Mouse (Mus musculus) ES-CJ7 (cell line): ENCODE measurements around the gene Tssk1.
A peak's percentile ranks its signal among the peaks of the same experiment; 100 is the strongest.

ENCODE experiments used
- DNase-seq: peaks from one replicate; pipeline ENCODE4 v3.0.0; 2011; ENCODE audit warnings: low read depth, low spot score

The Tssk1 gene

DNA sequence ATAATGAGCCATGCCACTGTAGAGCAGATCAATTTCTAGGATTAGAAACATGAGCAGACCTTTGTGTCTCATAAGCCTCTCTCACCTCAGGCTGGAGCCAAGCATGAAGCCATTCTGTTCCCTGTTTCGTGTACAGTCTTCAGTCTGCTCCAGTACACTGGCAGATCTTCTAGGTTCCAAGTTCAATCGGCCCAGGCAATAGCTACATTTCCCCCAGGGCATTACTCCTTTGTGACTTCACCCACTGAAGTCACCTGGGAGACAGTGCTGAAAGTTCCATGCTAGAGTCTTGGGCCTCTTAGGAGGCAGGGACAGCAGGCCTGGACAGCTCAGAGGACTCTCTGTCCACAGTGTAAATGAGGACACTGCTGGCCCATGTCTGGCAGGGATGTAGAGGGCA lies at the start of gene Tssk1:
Tssk1 (plus strand) TSS at position 301 of the 400 bp plus-strand sequence.
- DNase-seq: no peak

DNA sequence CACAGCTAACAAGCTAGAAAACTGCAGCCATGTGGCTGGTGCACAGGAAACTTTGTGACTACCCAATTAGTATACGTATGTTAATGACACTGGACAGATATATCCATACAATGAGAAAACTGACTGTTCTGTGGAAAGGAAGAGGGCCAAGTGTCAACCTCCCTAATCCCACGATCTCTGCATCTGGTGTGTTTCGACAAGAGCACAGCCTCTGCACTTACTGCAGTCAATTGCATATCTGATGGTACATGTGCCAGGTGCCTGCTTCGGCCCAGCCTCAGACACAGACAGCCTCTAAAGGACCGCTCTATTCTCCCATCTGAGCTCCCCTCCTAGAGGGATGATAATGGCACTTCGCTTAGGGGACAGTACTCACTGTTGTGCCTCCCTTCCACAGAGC lies 45.6 kb upstream of the Tssk1 start:
- no peak for DNase-seq

DNA sequence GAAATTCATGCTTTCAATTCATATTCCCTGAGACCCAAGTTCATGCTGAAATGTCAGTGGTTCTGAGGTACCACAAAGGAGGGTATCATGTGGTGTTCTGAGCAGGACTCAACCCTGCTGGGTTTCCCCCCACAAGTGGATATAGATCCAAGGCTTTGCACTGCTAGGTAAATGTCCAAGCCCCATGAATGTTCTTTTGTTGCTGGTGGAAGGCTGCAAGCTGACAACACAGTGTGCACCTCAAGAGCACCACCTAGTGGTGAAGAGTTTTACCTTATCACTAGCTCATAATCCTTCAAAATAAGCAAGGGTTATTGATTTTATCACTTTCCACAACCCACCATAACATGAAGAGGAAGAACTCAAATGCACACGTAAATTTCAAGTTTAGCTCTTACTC lies 45.1 kb upstream of the Tssk1 start:
- peak; percentile 59 for DNase-seq

DNA sequence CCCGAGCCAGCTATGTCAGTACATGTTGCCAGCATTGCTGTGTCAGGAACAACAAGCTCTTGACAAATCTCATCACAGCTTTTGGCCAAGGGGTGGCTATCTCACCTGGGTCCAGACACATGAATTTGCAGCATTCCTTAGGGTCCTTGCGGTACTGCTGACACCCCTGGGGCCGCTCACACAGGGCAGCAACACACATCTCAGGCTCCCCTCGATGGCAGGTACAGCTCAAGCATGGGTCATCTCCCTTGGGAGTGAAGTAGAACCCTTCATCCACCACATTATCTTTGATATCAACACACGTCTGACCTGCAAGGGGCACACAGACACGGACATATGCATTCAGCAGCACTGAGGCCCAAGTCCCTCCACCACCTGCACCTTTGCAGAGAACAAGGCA lies 44.5 kb upstream of the Tssk1 start:
- DNase-seq: no peak

DNA sequence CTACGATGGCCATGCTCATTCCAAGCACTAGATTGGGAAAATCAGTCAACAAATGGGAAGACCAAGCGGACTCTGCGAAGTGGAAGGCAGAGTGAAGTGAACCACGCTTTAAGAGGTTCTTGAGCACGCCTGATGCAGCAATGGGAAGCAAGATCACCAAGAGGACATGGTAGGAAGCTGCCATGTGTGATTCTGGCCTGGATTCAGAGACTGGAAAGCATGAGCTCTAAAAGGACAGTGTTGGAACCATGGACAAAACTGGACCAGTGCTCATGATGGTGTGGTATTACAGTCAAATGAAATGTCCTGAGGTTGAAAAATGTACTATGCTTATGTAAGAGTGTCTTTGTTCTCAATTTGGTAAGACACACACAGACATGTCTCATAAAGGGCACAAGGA lies 42.7 kb upstream of the Tssk1 start:
- no peak for DNase-seq

DNA sequence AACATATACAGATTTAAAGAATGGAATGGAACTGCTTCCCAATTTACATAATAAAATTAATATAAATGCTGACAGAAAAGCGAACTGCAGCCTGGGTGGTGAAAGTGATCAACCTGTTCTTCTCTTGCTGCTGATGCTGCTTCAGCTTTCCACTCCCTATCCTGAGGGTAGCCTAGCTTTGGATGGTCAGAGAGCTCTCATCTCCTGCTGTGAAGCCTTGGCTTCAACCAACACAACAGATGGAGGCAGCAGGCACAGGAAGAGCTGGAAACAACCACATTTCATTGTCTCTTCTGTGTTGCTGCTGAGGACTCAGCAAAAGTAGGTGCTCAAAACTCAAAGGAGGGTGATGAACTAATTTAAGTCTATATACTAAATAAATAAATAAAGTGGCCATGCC lies 42.2 kb upstream of the Tssk1 start:
- no peak for DNase-seq

DNA sequence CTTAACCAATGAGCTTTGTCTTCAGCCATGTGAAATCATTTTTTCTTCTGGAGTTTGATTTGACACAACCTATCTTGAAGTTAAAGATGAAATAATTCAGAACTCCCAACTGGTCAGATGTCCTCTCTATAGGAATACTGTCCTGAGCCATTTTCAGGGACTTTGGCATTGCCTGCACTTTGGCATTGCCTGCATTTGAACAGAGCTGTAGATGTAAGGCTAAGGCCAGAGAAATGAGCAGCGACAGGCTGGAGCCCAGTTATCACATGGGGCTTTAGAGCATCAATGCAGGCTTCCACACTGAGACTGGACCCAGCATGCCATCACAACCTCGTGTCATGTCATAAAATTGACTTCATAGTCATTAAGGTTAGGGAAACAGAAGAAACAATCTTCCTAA lies 40.8 kb upstream of the Tssk1 start:
- no peak for DNase-seq

DNA sequence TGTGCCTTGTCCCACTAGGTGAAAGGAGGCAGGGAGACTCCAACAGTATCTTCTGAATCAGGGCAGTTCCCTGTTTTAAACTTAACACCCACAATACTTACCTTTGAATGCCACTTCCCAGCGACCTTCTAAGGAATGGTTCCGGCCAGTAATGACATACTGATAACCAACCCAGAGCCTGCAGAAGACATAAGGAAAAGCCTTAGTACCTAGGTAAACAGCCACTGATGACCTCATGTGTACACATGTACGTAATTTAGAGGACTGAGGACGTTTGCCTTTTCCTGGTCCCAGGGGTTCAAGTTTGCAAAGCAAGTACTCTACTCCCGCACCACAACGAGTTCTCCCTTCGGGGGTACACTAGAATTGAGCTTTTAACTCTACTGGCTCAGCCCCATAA lies 36.9 kb upstream of the Tssk1 start:
- no peak for DNase-seq

DNA sequence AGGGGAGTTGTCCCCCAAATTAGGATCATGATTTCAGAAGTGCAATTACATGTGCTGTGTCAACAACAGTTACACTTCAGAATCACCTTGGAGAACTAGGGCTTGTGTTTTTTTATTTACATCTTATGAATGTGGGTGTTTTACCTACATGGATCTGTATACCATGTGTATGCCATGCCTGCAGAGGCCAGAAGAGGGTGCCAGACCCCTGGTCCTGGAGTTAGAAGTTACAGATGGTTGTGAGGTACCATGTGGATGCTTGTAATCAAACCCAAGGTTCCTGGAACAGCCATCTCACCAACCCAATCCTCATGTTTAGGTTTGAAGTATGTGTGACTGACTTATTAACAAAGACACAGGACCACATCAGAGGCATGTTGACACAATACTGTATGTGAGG lies 35.4 kb upstream of the Tssk1 start:
- DNase-seq: peak; percentile 50

DNA sequence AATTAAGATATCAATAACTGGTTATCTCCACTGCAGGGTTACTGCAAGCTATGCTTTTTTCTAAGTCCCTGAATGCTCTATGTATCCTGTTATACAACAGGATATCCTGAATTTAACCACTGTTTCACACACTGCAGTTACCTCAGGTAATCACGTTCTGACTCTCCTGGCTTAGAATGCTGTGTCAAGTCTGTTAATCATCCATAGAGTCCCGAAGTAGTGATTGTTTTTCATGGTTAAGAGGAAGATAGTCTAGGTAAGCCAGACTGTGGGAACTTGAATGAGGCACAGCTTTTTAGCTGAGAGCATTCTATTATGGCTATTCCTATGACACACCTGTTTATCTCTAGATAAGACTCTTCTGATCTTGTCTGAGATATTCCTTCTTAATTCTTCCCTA lies 28.7 kb upstream of the Tssk1 start:
- DNase-seq: no peak

DNA sequence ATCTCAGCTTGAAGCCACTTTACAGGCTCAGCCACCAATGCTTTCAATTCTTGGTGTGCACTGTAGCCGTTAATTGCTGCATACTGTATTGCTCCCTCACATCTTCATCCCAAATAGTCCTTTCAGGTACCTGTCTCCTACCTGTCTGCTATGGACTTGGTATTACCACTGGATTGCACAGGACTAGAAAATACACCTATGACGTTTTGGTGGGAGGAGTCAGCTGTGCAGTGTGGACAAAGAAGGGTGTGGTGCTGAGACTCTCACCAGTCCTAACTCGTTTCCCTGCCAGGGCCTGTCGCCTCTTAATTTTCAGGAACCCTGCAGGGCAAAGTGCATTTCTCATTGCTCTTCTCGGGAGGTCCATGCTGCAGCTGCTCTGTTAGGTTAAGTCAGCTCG lies 28.3 kb upstream of the Tssk1 start:
- DNase-seq: peak; percentile 75

DNA sequence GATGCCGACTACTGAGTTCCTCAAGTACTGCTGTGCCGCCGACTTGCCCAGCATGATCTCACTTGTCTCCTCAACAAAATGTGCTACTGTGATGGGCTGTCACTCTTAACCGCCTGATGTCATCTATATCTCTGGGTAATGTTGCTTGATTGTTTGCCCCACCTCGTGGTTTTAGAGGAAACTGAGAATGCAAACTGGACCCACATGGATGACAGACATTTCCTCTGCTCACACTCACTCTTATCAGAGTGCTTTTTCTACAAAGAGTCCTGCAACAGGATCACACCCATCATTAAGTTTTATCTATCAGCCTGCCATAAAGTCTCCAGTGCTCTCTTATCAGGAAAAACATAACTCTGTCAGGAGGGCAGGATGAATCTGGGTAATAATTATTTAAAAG lies 22.8 kb upstream of the Tssk1 start:
- DNase-seq: no peak

DNA sequence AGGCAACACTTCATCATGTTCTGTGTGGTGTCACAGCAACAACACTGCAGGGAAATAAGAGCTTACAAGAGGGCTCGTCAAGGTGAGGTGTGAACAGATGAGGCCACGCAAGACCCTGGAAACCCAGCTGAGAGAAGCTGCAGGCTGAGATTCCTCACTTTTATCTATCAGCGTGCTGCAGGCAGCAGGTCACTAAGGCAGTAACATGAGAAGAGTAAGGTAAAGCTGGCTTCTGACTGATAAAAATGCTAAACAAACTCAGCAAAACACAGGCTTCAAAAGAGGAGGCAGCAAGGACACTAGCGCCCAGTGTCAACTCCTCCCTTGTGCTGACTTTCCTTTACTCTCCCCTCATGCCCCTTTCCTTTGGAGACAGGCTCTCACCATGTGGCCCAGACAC lies 21.0 kb upstream of the Tssk1 start:
- no peak for DNase-seq

DNA sequence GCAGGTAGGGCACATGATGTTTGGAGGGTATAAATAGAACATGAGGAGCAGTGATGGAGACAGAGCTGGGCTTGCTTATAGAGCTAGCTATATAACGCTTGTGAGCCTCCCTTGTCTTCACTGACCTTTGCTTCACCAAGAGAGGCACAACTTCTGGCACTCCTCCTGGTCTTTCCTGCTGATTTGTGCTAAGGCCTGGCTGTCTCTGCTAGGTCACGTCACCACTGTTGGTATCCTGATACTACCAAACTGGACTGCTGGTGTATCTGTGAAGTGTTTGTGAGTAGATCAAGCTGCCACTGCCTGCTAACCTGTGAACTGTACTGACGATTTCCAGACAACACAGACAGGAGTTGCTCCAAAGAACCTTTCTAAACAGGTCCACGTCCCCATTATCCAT lies 18.8 kb upstream of the Tssk1 start:
- no peak for DNase-seq

DNA sequence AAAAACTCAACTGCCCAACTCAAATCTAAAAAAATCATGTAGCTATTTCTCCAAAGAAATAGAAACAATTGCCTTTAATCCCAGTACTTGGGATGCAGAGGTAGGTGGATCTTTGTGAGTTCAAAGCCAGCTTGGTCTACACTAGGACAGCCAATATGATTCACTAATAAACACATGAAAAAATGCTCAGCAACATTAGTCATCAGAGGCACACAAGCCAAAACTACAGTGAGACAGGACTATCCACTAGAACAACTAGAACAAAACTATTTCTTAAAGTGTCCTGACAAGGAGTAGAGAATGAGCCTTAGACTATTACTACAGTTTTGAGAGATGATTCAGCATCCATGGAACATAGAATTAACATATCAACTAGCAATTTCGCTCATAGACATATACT lies 17.9 kb upstream of the Tssk1 start:
- no peak for DNase-seq

DNA sequence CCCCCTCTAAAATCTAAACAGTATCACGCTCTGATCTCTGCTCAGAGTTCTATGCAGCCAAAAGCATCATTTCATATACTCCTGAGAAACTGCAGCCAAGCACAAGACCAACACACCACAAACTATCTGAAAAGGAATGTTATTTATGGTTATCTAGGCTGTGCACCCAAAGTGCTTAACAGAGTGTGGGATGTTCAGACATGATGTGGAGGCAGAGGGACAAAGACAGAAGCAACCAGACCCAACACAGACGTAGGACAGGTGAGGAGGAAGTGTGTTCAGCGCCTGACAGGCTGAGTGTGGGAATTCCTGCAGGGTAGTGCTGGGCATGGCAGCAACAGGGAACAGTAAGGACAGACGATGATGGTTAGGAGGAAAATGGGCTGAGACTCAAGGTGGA lies 14.5 kb upstream of the Tssk1 start:
- DNase-seq: no peak

DNA sequence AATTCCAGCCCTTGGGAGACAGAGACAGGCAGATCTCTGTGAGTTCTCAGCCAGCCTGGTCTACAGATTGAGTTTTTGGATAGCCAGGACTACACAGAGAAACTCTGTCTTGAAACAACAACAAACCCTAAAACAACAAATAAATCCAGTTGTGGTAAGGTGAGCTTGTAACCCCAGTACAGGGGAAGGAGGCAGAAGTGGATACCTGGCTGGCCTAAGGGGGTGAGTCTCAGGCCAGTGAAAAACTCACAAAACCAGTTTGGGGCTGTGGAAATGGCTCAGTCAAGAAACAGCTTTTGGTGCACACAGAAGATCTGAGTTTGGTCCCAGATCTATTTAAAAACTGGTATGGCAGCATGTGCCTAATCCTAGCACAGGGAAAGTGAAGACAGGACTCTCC lies 11.8 kb upstream of the Tssk1 start:
- DNase-seq: no peak

DNA sequence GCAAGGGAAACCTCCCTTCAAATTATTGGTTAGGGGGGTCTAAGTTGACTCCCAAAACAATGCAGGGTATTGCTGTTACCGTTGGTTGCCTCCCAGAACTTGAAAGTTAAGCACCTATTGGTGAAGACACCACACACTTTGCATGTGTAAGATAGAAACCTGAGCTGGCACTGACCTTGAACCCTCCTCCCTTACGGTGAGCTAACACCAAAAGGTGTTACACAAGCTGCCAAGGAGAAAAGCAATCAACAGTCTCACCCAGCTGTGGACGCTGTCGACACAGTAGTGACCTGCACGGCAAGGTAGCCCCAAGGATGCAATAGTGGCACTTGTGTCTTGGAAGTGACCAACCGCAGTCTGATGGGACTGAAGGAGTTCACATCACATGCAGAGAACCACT lies 9.9 kb upstream of the Tssk1 start:
- DNase-seq: peak; percentile 62

DNA sequence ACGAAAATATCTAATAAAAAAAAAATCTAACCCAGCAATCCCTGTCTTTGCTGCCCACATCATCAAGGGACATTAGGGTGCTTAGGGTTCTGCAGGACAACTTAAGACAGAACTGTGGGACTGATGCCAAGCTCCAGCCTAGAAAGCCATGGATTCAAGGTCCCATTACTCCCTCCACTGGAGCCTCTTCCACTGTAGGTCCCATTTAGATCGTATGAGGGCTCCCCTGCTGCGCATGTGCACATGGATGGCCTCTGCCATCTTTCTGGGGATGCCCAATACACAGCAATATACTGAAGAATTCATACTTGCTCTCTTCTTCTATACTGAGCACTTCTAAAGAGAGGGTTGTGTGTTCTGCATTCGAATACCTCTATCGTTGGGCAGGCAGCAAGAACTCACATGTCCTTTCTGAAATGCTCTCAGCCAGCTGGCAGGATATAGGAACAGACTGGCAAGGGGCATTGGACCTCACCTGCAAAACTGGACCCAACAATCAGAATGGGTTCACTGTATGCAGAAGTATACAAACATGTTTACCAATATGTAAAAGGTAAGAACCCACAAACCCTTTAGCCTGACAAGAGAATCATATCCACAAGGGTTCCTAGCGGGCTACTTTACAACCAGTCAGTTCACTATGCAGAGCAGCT lies 4.2 kb upstream of the Tssk1 start:
- no peak for DNase-seq

DNA sequence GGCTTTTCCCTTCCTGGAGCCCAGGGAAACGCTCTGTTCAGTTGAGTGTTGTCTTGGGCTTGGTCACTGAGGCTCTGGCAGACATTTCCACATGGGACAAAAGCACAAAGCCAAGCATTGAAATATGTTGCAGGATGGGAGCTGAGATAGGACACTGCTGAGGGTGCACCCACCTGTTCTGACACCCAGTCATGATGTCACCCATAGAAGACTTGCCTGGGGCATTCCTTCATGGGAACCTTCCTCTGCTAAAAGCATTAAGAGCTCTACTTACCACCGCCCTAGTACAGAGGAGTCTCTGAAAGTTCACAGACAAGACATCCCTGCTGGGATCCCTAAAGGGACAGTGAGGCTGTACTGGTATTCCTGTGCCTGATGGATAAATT lies 3.7 kb upstream of the Tssk1 start:
- no peak for DNase-seq

DNA sequence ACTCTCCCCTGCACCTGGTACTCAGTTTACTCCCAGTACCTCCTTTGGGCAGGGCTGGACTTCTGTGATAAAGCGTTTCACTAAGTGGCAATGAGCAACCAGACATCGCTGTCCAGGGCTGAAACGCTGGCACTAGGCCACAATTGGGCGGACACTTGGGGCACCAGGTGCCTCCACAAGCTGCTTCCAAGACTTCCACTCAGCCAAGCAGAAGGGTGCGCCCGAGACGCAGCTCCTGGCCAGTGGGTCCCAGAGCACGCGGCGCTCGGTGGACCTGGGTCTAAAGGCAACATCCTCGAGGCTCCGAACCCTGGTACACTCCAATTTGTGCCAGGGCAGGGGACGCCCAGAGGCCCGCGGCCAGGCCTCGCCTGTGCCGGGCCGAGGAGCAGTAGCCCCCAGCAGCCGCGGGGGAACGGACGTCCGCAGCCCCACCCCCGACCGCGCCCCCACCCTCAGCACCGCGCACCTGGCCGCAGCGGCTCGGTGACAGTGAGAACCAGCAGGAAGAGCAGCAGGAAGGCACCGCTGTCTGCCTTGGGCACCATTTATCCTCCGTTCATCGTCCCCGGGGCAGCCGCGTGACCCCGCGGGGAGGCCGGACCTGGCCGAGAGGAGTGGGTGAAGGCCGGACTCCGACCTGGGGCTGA lies 3.0 kb upstream of the Tssk1 start:
- peak; percentile 31 for DNase-seq

DNA sequence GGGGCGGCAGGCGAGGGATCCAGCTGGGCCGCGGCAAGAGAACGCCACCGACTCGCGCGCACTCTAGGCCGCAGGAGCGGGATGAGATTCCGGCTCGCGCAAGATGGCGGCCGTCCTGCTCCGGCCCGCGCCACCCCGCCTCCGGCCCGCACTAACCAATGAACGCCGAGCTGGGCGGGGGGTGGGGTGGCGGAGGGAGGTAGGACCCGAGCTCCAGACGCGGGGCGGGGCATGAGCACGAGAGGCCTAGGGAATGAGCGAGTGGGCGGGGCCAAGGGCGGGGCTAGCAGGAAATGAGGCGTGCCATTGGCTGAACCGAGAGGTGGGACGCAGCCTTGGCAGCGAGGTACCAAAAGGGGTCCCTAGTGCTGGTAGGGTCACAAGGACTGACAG lies 2.5 kb upstream of the Tssk1 start, which contains the start of gene Gm20518:
Gm20518 (minus strand) TSS at position 105 of the 393 bp plus-strand sequence.
- peak; percentile 97 for DNase-seq

DNA sequence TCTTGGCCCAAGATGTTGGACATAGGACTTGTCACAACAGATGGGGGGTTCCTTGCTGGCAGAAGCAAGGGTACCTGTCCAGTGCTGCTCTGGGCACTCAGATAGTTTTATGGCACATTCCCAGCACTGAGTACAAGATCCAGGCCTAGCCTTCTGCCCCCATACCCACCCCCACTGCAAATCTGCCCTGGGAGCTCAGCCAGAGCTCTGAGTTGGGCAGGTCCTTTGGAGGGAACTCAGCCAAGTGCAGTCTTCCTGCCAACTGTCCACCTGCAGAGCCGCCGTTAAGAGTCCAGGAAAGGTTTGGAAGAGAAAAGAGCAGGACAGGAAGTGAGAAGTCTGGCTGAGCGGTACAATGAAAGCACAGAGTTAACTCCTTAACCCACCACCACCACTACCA lies 1.4 kb upstream of the Tssk1 start:
- DNase-seq: no peak

DNA sequence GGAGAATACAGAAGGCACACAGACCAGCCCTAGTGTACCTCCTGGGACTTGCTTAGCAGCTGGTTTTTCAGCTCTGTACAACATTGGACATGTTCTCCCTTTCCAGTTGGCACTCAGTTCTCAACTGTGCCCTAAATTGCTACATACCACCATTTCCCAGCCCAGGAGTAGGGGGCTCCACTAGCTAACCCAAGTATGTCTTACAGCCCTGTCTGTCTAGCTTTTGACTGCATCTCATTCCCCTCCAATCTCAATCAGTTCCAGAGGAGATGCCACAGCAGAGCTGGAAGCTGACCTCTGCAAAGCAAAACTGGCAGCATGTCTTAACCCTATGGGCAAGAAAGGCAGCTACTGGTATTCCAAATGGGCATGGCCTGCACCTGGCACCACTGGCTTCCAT lies 2.1 kb downstream of the Tssk1 start:
- no peak for DNase-seq
